Mouse (Mus musculus) hematopoietic stem cell, adult 5-6 weeks (primary cell): Measurements from ENCODE around the gene Zmynd8. TPM values are rescaled to one million over a fixed set of nuclear protein-coding genes. Genes with fewer than 3 reads are reported as not detected.

ENCODE experiments used
- ATAC-seq, 2 experiments: fragments of 125-278 bp in 1 of 2; replicated peaks in 1 of 2; 2 replicates each; pipeline ENCODE4 v1.8.0; 2016 to 2017; ENCODE audit warnings: inconsistent platforms in 2 of 2, mild to moderate bottlenecking in 2 of 2, moderate number of reproducible peaks in 2 of 2, low read depth in 1 of 2, moderate TSS enrichment in 1 of 2; ENCODE audit not compliant: low FRiP score in 2 of 2, poor library complexity in 2 of 2, severe bottlenecking in 2 of 2, insufficient read depth in 1 of 2, low TSS enrichment in 1 of 2
- total RNA-seq: library from RNA; stranded (forward); fragments of 172-1452, 232-1000 nt; gene quantifications from 2 replicates; pipeline ENCODE4 v1.2.3, GENCODE M21; 2017

The Zmynd8 gene
- total RNA-seq, 1 experiment from 2014 or later: 53.2 TPM

DNA sequence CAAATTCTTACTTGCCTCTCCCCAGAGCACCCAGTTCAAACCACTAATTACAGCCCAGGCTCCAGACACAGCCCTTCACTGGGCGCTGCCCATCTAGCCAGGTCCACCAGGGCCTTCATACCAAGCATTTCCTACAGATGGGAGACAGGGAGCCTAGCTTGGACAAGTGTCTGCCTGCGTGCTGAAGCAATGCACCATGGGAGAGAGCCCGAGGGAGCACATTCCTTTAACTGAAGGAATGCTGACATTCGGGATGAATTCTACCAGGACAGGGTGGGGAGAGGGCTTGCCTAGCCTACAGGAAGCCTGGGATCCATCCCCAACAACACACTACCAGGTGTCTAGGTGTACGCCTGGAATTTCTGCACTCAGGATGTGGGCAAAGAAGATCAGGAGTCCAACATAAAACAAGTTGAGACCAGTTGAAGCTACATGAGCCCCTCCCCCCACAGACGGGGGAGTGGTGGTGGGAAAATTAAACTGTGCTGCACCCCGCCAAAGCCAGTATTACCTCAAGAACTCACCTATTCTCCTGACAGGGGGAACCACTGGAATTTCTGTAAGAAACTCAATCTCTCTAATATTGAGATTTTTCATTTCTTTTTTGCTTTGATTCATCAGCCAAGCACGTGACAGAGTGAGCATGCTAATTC lies 67.1 kb downstream of the Zmynd8 start:
- no peak for ATAC-seq

DNA sequence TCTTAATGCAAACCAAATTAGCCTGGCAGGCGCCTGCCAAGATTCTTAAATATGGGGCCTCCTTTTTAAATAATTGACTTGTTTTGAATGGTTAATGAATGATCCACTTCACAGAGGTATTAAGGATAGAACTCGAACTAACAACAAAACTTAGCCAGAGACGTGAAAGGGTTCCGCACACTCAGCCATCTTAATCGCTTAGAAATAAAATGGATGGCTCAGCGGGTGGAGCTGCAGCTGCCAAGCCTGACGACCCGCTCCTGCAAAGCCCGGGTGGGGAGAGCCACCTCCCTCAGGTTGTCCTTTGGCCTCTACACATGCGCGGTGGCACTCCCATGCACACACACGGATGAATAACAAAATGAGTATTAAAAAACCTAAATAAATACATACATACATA lies 70.0 kb downstream of the Zmynd8 start:
- ATAC-seq: no peak

DNA sequence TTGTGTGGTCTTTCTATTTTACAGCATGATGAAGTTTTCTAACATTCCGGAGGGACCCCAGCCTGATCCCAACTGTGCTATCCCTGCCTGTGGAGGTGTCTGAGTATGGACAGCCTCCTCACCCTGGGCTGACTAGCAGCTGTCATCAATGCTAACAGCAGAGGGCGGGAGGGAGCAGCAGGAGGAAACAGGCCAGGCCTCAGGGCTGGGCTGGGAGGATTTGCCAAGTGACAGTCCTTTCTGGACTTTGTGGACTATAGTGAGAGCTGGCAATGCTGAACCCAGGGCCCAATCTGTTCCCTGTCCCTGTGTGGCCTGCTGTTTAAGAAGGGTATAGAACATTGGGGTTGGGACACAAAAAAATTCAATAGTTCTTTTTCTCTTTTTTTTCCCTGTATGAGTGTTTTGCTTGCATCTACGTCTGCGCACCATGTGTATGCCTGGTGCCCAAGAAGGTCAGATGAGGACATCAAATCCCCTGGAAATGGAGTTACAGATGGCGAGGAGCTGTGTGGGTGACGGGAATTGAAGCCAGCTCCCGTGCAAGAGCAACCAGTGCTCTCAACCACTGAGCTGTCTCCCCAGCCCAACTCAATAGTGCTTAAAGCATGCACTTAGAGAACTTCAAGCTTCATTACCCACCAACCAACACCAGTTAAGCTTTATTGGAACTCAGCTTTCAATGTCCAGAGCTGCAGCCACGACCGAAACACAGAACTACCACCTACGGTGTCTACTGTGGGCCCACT lies 72.7 kb downstream of the Zmynd8 start:
- ATAC-seq: 0 out of 4 replicates have a peak, but pooled peaks of 1 of the 2 experiments have one; percentile 53

DNA sequence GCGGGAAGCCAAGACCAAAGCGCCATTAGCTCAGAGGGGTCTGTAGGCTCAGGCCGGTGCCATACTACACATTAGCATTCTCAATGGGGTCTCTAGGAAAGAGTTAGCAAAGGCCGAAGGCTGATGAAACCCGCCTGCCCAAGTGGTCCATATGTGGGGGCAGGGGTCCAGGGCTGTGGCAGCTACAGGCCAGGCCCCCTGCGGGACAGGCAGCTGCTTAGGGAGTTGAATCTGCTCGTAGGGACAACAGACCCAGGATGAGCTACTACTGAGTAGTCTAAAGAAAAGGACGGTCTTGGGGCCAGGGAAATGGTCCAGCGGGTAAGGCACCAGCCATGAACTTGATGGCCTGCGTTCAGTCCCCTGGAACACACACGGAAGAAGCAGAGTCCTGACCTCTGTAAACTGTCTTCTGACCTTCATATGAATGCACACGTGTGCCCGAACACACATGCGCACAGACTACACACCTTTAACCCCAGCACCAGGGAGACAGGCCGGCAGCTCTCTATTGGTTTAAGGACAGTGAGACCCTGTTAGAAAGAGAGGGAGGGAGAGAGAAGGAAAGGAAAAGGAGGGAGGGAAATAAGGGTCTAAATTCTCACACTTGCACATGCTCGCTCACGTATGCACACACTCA lies 73.4 kb downstream of the Zmynd8 start:
- no peak for ATAC-seq

DNA sequence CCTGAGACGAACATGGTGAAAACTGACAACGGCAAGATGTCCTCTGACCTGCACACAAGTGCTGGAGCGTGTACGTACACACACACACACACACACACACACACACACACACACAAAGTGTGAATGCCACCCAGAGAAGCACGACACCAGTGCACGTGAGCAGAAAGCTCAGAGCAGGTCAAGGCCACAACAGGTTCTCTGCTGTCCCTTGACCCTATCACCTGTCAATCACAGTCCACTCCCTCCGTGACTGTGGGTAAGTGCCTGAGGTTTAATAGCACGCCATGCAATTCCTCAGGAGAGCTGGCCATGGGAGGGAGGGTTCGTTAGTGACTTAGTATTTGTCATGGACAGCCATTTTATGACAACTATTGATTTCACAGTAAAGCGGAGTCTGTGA lies 74.0 kb downstream of the Zmynd8 start:
- no peak for ATAC-seq

DNA sequence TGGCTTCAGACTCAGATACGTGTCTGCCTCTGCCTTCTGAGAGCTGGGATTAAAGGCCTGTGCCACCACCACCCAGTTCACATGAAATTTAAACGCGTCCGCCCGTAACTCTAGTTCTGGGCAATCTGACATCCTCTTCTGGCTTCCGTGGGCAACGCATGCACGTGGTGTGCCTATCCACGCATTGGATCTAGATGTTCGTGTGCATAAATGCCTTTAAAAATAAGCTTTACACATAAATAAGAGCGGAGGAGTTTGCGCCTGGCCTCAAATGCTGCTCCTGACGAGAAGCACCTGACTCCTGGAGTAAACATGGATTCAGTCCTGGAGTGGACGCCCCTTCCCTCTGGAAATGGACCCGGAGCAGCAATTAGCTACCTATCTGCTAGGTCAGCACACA lies 76.3 kb downstream of the Zmynd8 start:
- no peak for ATAC-seq

DNA sequence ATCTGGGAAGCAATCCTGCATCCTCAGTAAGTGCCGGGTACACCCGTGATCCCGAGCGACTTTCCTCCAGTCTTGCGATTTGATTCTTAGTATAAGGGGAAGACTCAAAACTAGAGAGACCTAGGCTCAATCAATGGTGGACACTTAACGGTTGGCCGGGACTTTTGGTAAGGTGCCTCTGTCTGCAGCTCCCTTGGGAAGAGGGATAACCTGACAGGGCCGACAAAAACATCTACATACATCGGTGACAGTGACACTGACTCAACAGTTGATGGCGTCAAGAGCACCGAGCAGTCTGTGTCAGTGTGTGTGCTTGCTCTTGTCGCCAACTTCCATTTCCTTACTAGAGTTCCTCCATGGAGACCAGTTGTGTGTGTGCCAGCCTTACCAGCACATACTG lies 77.1 kb downstream of the Zmynd8 start:
- ATAC-seq: no peak

DNA sequence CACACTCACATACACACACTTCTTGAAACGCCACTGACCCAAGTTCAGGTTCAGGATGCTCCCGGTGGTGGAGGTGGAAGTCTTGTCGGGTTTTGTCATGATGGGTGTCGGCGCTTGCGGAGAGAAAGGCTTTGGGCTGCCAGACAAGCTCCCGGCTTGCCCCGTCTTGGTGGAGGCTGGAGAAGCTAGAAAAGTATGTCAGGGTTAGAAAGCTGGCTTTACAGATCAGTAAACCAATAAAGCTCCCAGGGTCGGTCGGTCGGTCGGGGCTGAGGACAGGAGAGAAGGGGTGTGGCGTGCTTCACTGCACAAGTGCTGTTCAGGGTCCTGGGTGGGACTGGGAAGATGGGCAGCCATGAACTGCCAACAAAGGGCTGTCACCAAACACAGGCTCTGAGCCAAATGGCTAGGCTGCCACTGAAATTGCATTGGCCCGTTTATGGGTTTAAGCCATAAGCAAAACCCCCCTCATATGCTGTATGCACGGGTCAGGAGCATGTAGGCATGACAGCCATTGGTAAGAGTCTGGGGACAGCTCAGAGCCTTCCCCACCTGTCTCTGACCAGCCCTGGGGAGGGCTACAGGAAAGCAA lies 78.2 kb downstream of the Zmynd8 start:
- ATAC-seq: no peak

DNA sequence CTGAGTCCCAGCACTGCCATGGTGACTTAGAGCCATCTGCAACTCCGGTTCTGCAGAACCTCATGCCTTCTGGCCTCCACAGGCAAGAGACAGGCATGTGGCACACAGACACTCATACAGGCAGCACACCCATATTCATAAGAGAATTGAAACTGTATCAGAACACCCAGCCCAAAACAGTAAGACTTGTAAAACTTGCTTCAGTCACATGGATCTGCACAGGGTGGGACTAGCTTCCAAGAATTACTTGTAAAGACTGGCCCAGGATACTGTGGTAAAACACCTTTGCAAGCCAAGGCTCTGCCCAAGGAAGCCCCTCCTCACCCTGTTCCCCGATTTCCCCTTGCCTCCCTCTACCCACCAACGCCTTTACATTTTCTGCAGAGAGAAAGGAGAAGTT lies 78.7 kb downstream of the Zmynd8 start:
- ATAC-seq: no peak

DNA sequence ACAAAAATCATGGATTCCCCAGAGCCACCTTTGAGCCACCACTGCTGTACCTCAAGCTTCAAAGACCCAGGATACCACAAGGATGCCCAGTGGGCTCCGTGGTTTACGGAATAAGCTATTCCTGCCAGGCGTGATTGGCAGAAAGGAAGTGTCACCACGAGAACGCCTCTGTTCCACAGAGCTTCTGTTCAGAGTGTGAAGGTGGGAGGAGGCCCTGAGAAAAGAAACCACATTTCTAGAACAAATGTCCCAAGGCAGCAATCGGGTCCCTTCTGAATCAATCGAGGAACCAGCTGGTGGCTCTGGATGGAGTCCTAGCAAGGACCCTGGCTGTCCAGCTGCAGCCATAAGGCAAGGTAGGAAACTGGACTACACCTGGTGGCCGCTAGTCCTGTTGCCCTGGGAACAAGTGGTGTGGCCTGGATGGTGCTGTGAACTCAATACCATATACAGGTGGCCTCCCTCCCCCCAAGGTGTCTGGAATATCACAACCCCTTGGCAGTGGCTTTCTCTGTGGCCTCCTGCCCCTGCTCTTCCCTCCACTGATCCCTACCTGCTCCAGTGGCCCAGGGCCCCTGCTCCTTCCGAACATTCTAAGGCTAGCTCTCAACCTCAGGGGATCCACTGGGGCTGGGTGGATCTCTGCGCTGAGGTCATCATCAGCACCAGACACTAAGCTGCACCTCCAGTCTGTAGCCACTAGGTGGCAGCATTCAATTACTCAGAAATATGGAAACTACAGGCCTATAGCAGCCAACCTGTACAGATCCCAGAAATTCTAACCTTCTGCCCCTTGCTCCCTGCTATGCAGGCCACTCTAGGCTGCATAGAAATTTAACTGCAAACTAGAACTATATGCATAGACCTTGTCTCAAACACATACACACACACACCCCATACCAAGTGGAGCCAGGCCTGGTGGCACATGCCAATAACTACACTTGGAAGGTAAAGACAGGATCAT lies 79.5 kb downstream of the Zmynd8 start:
- ATAC-seq: peak; percentile 66 to 70

DNA sequence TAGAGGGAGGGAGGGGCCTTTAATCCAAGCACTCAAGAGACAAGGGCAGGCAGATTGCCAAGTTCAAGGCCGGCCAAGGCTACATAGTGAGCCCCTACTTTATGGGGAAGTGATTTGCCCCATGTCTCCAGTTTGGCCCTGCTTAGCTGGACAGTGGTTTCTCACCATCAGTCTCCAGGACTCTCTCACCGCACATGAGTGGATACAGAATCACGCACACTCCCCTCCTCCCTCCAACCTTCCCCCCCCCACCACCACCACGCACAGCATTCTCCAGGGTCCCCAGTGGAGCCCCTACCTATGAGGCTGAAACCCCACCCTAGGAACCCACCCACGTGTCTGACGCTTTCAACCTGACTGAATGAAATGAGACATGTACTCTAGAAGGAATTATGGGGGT lies 80.2 kb downstream of the Zmynd8 start:
- no peak for ATAC-seq

DNA sequence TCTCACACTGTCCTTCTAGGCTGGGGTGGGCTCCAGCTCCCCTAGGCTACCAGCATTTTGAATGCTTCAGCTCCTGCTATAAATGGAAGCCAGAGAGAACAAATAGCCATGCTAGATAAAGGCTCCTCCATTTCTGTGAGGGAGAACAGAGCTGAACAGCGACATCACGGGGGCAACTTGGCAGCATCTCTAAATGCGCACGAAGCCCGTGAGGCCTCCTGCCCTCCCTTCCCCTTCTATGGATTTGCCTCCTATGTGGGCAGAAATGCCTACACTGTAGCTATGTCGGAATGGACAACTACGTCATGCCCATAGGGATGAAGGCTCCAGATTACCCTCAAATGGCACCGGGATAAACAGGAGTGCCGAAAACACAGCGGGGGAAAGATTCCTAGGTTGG lies 81.4 kb downstream of the Zmynd8 start:
- no peak for ATAC-seq

DNA sequence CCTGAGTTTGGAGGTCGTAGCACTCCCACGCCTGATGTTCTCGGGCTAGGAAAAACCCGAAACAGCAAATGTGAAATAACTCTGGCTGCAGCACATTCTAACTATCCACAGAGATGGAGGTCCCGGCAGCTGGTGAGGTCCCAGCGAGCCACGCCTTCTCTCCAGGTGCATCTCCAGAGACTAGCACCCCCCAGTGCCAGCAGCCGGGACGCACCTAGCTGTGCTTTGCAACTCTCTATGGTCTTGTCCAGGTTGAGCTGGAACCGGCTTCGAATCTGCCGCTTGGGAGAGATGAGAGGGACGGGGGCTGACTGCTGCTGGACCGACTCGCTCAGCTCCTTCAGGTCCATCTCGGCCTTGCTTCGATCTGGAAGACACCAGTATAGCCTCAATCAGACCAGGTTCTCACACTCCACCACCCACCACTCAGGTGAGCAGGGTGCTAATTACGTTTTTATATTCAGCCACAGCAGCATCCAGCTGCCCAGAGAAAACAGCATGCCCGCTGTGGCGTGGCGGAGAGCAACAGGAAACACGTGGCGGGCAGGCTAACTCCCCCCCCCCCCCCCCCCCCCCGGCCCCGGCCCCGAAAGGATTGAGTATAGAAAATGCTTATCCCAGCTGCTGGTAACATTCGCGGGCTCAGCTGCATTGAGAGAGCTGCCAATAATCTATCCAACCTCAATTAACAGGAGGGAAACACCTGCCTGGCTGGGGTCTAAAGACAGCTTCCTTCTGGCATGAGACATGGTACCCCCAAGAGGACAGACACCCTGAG lies 83.5 kb downstream of the Zmynd8 start:
- ATAC-seq: no peak

DNA sequence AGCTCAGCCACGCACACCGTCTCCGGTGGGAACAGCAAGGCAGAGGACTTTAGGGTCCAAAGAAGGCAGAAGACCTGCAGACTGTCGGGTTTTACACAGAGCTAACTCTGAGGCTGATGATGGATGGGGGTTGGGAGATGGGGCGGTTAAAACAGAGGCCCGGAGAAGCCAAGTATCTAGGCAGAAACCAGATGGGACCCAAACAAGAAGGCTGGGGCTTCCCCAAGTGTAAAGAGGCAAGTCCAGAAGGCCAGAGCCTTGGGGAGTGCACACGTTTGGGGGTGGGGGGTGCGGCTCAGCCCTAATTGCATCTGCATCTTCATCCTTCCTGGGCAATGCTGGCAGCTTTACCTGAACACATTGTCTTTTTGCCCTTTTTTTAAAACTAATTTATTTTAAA lies 85.9 kb downstream of the Zmynd8 start:
- ATAC-seq: no peak

DNA sequence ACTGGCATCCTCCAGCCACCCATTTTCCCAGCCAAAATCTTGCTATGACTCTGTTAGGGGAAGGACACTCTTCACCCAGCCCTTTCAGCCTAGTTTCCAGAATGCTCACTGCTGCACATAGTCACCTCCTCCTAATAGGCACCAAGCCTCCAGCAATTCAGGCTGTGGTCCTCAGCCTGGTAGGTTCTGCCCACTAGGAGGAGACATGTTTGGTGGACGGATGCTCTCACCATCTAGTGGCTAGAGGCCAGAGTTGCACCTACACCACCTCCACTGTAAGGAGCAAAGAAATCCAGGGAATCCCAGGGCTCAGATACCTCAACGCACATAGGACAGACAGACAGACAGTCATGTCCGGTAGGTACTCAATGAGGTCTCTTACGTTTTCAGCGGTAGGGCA lies 87.3 kb downstream of the Zmynd8 start:
- peak; percentile 37 to 54; a peak in 2 of 4 replicates for ATAC-seq

DNA sequence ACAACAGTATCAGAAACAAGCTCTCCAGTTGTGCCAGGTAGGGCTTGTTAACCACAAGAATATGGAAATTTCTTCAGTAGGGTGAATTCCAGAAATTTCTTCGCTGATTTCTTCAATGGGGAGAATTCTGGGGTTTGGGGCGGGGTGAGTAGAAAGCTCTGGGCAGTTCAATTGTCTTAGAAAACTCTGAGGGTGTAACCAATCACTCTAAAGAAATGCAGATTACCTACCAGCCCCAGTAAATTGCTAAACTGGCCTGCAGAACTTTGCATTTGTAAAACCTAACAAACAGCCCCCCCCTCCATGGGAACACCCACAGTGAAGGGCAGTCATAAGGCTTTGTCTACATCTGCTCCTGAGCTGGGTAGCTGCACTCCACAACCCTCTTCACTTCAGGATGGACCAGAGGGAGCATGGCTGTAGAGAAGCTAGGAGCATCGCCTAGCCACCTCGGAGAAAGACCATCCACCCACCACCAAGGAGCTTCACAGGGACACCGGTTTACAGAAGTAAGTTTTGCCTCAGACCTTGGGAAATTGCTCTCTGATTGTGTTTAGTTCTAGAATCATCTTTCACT lies 88.8 kb downstream of the Zmynd8 start:
- ATAC-seq: no peak
